Mouse (Mus musculus): ENCODE measurements around the gene Tmem165.

DNA sequence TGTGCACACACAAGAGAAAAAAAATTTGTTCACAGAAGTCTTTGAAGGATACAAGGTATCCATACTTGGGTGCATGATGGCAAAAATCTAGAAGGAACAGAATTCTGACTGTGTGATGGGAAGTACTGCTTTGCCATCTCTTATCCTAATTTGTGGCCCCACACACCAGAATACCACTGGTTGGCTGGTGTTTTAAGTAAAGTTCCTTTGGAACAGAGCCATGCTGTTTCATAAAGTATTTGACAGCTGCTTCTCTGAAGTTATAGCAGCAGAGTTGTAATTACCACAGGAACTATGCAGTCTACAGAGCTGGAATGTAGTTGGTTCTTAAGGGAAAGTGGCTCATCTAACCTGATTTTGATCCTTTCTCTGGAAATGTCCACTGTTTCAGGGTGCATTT is 9.4 kb downstream of the Tmem165 start:
- TF ChIP-seq CTCF (IDR thresholded peaks at IDR 0.05; ENCODE audit: insufficient read depth, low read depth, low read length) (no peak), POLR2A (IDR thresholded peaks at IDR 0.05; ENCODE audit: insufficient read depth, low read depth, low read length) (no peak)
